Mouse (Mus musculus): ENCODE data around the gene Clba1.

DNA sequence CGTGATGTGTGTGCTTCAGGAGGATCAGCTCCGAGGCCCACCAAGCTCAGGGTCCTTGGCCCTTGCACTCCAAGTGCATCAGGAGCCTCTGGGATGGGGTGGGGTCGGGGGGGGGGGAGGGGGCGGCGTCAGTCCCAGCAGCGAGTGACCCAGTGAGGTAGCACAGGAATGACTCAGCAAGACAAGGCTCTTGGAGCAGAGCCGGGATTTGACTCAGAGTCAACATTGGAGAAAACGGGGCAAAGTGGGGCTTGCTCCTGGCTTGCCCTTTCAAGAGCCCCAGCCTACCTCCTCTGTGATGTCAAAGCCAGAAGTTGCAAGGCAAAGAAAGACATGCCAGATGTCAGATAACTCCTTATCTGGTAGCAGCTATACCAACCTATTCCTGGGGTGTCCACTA lies 42.4 kb downstream of the Clba1 start:
- TF ChIP-seq GATA1 (IDR thresholded peaks at IDR 0.05; ENCODE audit: low read length) = no peak
- no peak for TF ChIP-seq TAL1 (IDR thresholded peaks at IDR 0.05; ENCODE audit: low read length)
